In genomic region chr8:105283074-105283473, GRCm38 (mm10) we compare ENCODE assay signal across 7 mouse cellular contexts. TPM values are rescaled to one million over a fixed set of nuclear protein-coding genes. Genes with fewer than 3 reads are reported as not detected.
DNase-seq lines count a peak whose midpoint lies in the region; ATAC-seq and TF ChIP-seq lines count a peak whose summit lies in the region.

No protein-coding gene starts in this region.

- 0 out of 2 replicates have a peak overlapping the region, but pooled peaks have one; percentile 4 for H3K9ac ChIP-seq in embryonic facial prominence, embryonic 14.5 days (ENCODE audit: low read depth, low read length)

- peak; percentile 91 for TF ChIP-seq CTCF in kidney, adult 2 months (conservative IDR thresholded peaks at IDR 0.05; ENCODE audit: insufficient read depth, insufficient read length, low read depth, low read length)

- H3K27me3 ChIP-seq in embryonic facial prominence, embryonic 14.5 days (replicated peaks; ENCODE audit: control insufficient read depth, insufficient read depth, low read length), result peaks cover 21% of the 10 kb centered on the region
- no peaks in the 10 kb centered on the region for H3K27me3 ChIP-seq in kidney, adult 2 months (replicated peaks; ENCODE audit: control insufficient read depth, insufficient read depth, low read length)

- H3K27ac ChIP-seq in embryonic facial prominence, embryonic 14.5 days (replicated peaks; ENCODE audit: low read depth, low read length), result no peak overlapping the region
- no peak overlapping the region for H3K27ac ChIP-seq in kidney, adult 2 months (ENCODE audit: insufficient read depth, low read depth, low read length)

- peaks cover 13% of the 10 kb centered on the region; the same call in 1 of the 2 replicates for H3K36me3 ChIP-seq in embryonic facial prominence, embryonic 14.5 days (ENCODE audit: control insufficient read depth, insufficient read depth, low read length)
- no peaks in the 10 kb centered on the region for H3K36me3 ChIP-seq in kidney, adult 2 months (ENCODE audit: control insufficient read depth, insufficient read depth, low read length)

- TF ChIP-seq POLR2A in kidney, adult 2 months (IDR thresholded peaks at IDR 0.05; ENCODE audit: low read depth, low read length), result no peak

- H3K4me2 ChIP-seq in embryonic facial prominence, embryonic 14.5 days (ENCODE audit: low read depth, low read length), result no peak overlapping the region

- peaks cover 8% of the 10 kb centered on the region for H3K4me1 ChIP-seq in embryonic facial prominence, embryonic 14.5 days (ENCODE audit: control insufficient read depth, insufficient read depth, low read length)
- no peaks in the 10 kb centered on the region; the same call in 1 of the 2 replicates for H3K4me1 ChIP-seq in kidney, adult 2 months (ENCODE audit: control insufficient read depth, insufficient read depth, low read length)

- H3K4me3 ChIP-seq in embryonic facial prominence, embryonic 14.5 days (ENCODE audit: low read depth, low read length), result no peak overlapping the region
- no peak overlapping the region for H3K4me3 ChIP-seq in kidney, adult 2 months (ENCODE audit: insufficient read depth, low read depth, low read length)

- peak; percentile 58 for ATAC-seq in embryonic facial prominence, embryonic 14.5 days (ENCODE audit: low read depth)

- peak; percentile 49 for DNase-seq in right cerebral cortex, postnatal 14 days
- no peak for DNase-seq in right cerebral cortex, postnatal 25 days
- DNase-seq in adrenal gland, postnatal 14 days, result peak; percentile 80
- DNase-seq in embryonic facial prominence, embryonic 14.5 days (ENCODE audit: low spot score), result peak; percentile 37
- peak; percentile 44 for DNase-seq in kidney, adult 2 months
- peak; percentile 80 for DNase-seq in lung, postnatal 14 days
- DNase-seq in natural killer cell, adult 2 months (ENCODE audit: low spot score in 2 of 2), result no peak

- WGBS in embryonic facial prominence, embryonic 14.5 days, result 29% methylated on average over 23 of the region's 23 CpGs
- 51% methylated on average over 23 of the region's 23 CpGs for WGBS in kidney, adult 2 months

- no peaks in the 10 kb centered on the region for H3K9me3 ChIP-seq in embryonic facial prominence, embryonic 14.5 days (ENCODE audit: control insufficient read depth, low read length)

RNA-seq across cellular contexts. Expression of gene 4931428F04Rik, which starts 6.6 kb away (rescaled TPM):
- 2.6 and 4.6 TPM in 2 replicates for total RNA-seq in adrenal gland, postnatal 14 days (2021)
- 8.1 and 10.6 TPM in 2 replicates for polyA plus RNA-seq in embryonic facial prominence, embryonic 14.5 days (2014; fragmentation: Nextera tagmentation; extraction: Ambion mirVana)
- polyA plus RNA-seq in kidney, adult 2 months (2012; rRNA removed), result 2.1 and 2.5 TPM in 2 replicates

RNA-seq across cellular contexts. Expression of gene Nol3, which starts 7.1 kb away (rescaled TPM):
- 11.5 and 13.4 TPM in 2 replicates for total RNA-seq in adrenal gland, postnatal 14 days (2021)
- 5.3 and 5.4 TPM in 2 replicates for polyA plus RNA-seq in embryonic facial prominence, embryonic 14.5 days (2014; fragmentation: Nextera tagmentation; extraction: Ambion mirVana)
- polyA plus RNA-seq in kidney, adult 2 months (2012; rRNA removed), result 4.8 and 5.6 TPM in 2 replicates

RNA-seq across cellular contexts. Expression of gene Exoc3l, which starts 12.8 kb away (rescaled TPM):
- 16.0 and 20.2 TPM in 2 replicates for total RNA-seq in adrenal gland, postnatal 14 days (2021)
- polyA plus RNA-seq in embryonic facial prominence, embryonic 14.5 days (2014; fragmentation: Nextera tagmentation; extraction: Ambion mirVana), result 7.7 and 8.9 TPM in 2 replicates
- 11.7 and 15.3 TPM in 2 replicates for polyA plus RNA-seq in kidney, adult 2 months (2012; rRNA removed)

RNA-seq across cellular contexts. Expression of gene Hsf4, which starts 13.5 kb away (rescaled TPM):
- 0.41 and 0.70 TPM in 2 replicates for total RNA-seq in adrenal gland, postnatal 14 days (2021)
- 0.38 and 0.49 TPM in 2 replicates for polyA plus RNA-seq in embryonic facial prominence, embryonic 14.5 days (2014; fragmentation: Nextera tagmentation; extraction: Ambion mirVana)
- polyA plus RNA-seq in kidney, adult 2 months (2012; rRNA removed), result 2.1 and 2.7 TPM in 2 replicates

RNA-seq across cellular contexts. Expression of gene E2f4, which starts 14.4 kb away (rescaled TPM):
- 44.5 and 44.9 TPM in 2 replicates for total RNA-seq in adrenal gland, postnatal 14 days (2021)
- polyA plus RNA-seq in embryonic facial prominence, embryonic 14.5 days (2014; fragmentation: Nextera tagmentation; extraction: Ambion mirVana), result 72.2 and 73.8 TPM in 2 replicates
- 88.1 and 93.5 TPM in 2 replicates for polyA plus RNA-seq in kidney, adult 2 months (2012; rRNA removed)

Comparison
In these comparisons a context has a peak if more than half of its experiments do, and no peak if none do; other contexts are left out.
1. DNase-seq: peak in right cerebral cortex, postnatal 14 days (single experiment), adrenal gland, postnatal 14 days (single experiment), embryonic facial prominence, embryonic 14.5 days (single experiment), kidney, adult 2 months (single experiment) and lung, postnatal 14 days (single experiment); none in right cerebral cortex, postnatal 25 days (single experiment) and natural killer cell, adult 2 months (0 of 2).